Mouse (Mus musculus) heart, postnatal 0 days (tissue): ENCODE results near the gene Itgb2l.

ENCODE experiments used
- CTCF ChIP-seq: IDR thresholded peaks from 2 replicates; pipeline ENCODE4 v1.5.1; 2016; ENCODE audit warnings: antibody characterized with exemption, control low read depth, low read depth
- EP300 ChIP-seq: IDR thresholded peaks from 2 replicates; pipeline ENCODE4 v1.6.1; 2016; ENCODE audit warnings: antibody characterized with exemption, low read depth

- TF ChIP-seq CTCF (no peak), EP300 (peak; percentile 45; the same call in 1 of the 2 replicates)
These were observed 35.4 kb downstream of the Itgb2l start for GRCm38 (mm10) chr16:96408064-96408465.
